In the genomic region with DNA sequence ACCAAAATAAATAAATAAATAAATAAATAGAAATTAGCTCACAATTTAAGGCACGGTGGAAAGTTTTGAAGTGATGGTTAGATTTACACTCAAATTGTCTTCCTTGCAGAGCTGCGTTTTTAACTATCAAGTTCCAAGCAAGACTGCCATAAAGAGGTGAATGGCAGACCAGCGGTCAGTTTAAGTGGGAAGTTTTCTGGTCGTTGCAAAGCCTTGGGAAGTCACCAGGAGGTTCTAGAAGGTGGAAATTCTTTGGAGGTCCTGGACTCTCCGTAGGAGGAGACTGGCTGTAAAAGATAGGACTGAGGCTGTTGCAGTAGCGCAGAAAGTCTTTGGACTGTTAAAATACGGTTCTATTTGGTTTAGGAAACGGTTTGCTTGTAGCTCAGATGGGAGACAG, we compare ENCODE assay signal across 8 mouse cellular contexts. TPM values are rescaled to one million over a fixed set of nuclear protein-coding genes. Genes with fewer than 3 reads are reported as not detected.
DNase-seq lines count a peak whose midpoint lies in the region; ATAC-seq and TF ChIP-seq lines count a peak whose summit lies in the region.

No protein-coding gene starts in this region.

- ATAC-seq in heart, embryonic 12.5 days (ENCODE audit: insufficient number of reproducible peaks, low FRiP score), result peak; percentile 23
- ATAC-seq in granulocyte monocyte progenitor cell, adult 5-6 weeks (replicated peaks; ENCODE audit: poor library complexity, severe bottlenecking), result peak; percentile 8
- ATAC-seq in megakaryocyte, adult 5-6 weeks (ENCODE audit: poor library complexity, severe bottlenecking), result peak; percentile 23; the same call in 1 of the 2 replicates

- peak overlapping the region; percentile 89 for H3K9ac ChIP-seq in heart, embryonic 12.5 days
- peak overlapping the region; percentile 82 for H3K9ac ChIP-seq in ES-E14 (ENCODE audit: insufficient read depth, low read depth, low read length, poor library complexity, severe bottlenecking)

- H3K9me3 ChIP-seq in heart, embryonic 12.5 days (replicated peaks), result peaks cover 7% of the 10 kb centered on the region; the same call in 1 of the 2 replicates
- H3K9me3 ChIP-seq in ES-E14 (ENCODE audit: control insufficient read depth, insufficient read depth, low read depth, low read length), result no peaks in the 10 kb centered on the region

- in situ Hi-C loops in ES-E14 (cut with MboI; ENCODE audit: low sequenced_read_pairs in 2 of 2, unreplicated experiment in 2 of 2), result no loop called here

- 7% methylated on average over 8 of the region's 8 CpGs for WGBS in heart, embryonic 12.5 days

- H3K4me1 ChIP-seq in heart, embryonic 12.5 days (replicated peaks), result peaks cover 15% of the 10 kb centered on the region
- H3K4me1 ChIP-seq in ES-E14 (ENCODE audit: control insufficient read depth in 2 of 2, insufficient read depth in 2 of 2, low read length in 2 of 2, poor library complexity in 1 of 2), result peaks cover 2 to 7% of the 10 kb centered on the region in 2 experiments; a peak in 2 of 4 replicates

- H3K36me3 ChIP-seq in heart, embryonic 12.5 days, result peaks cover 37% of the 10 kb centered on the region
- no peaks in the 10 kb centered on the region; the same call in 1 of the 2 replicates for H3K36me3 ChIP-seq in ES-E14 (ENCODE audit: control insufficient read depth, insufficient read depth, low read length, poor library complexity, severe bottlenecking)

- DNase-seq in heart, adult 8-10 months (ENCODE audit: low spot score), result no peak
- DNase-seq in ES-E14 (ENCODE audit: low read depth, low spot score), result no peak
- DNase-seq in thymus, postnatal 14 days, result no peak
- no peak for DNase-seq in yolk sac, embryonic 10.5 days (ENCODE audit: low spot score)
- DNase-seq in layer of hippocampus, postnatal 10 days (ENCODE audit: low spot score in 2 of 2), result no peak

- H3K27me3 ChIP-seq in heart, embryonic 12.5 days (replicated peaks), result no peaks in the 10 kb centered on the region

- peak overlapping the region; percentile 94 for H3K27ac ChIP-seq in heart, embryonic 12.5 days (ENCODE audit: poor library complexity, severe bottlenecking)
- no peak overlapping the region; the same call in 1 of the 2 replicates for H3K27ac ChIP-seq in ES-E14 (ENCODE audit: insufficient read depth, low read depth, low read length, poor library complexity, severe bottlenecking)

- peak overlapping the region; percentile 78 for H3K4me3 ChIP-seq in heart, embryonic 12.5 days
- peak overlapping the region; percentile 66 to 76 for H3K4me3 ChIP-seq in ES-E14 (ENCODE audit: insufficient read depth in 1 of 2, low read depth in 1 of 2, low read length in 2 of 2, poor library complexity in 1 of 2, severe bottlenecking in 1 of 2)

- H3K4me2 ChIP-seq in heart, embryonic 12.5 days, result peak overlapping the region; percentile 86

TF ChIP-seq in ES-E14, 5 proteins besides CTCF, POLR2A, EP300 and RAD21:
- no peak for TF ChIP-seq HCFC1 (IDR thresholded peaks at IDR 0.05; ENCODE audit: borderline replicate concordance, insufficient read depth, low read length)
TF ChIP-seq in ES-E14: peak in this region for 0.

RNA-seq across cellular contexts. Expression of gene Mcoln1, which starts 0.5 kb away (rescaled TPM):
- 52.7 and 53.5 TPM in 2 replicates for polyA plus RNA-seq in heart, embryonic 12.5 days (2016; fragmentation: Nextera tagmentation; extraction: Ambion mirVana)
- 10 to 100 TPM; 20.6 to 24.2 (median 23.3) TPM for total RNA-seq in heart, adult 8-10 months (2022)
- 48.6 and 79.9 TPM in 2 replicates for total RNA-seq in ES-E14 (2012; rRNA removed)
- 26.7 and 55.5 TPM in 2 replicates for total RNA-seq in granulocyte monocyte progenitor cell, adult 5-6 weeks (2014; fragmentation: Nextera tagmentation)
- total RNA-seq in granulocyte monocyte progenitor cell, adult 5-6 weeks (2017), result 21.8 and 41.5 TPM in 2 replicates
- total RNA-seq in megakaryocyte, adult 5-6 weeks (2015), result 20.1 and 22.7 TPM in 2 replicates
- 32.9 and 42.3 TPM in 2 replicates for total RNA-seq in megakaryocyte, adult 5-6 weeks (2017)
- total RNA-seq in layer of hippocampus, postnatal 10 days (2021), result 10 to 100 TPM; 66.2 to 79.4 TPM

RNA-seq across cellular contexts. Expression of gene Zfp358, which starts 6.8 kb away (rescaled TPM):
- polyA plus RNA-seq in heart, embryonic 12.5 days (2016; fragmentation: Nextera tagmentation; extraction: Ambion mirVana), result 34.2 and 36.2 TPM in 2 replicates
- 10 to 100 TPM; 24.2 to 30.9 (median 29.6) TPM for total RNA-seq in heart, adult 8-10 months (2022)
- 5.1 and 7.1 TPM in 2 replicates for total RNA-seq in ES-E14 (2012; rRNA removed)
- total RNA-seq in granulocyte monocyte progenitor cell, adult 5-6 weeks (2014; fragmentation: Nextera tagmentation), result 11.8 and 17.0 TPM in 2 replicates
- 3.3 and 5.0 TPM in 2 replicates for total RNA-seq in granulocyte monocyte progenitor cell, adult 5-6 weeks (2017)
- total RNA-seq in megakaryocyte, adult 5-6 weeks (2015), result 6.7 and 7.9 TPM in 2 replicates
- 2.4 and 3.3 TPM in 2 replicates for total RNA-seq in megakaryocyte, adult 5-6 weeks (2017)
- 10 to 100 TPM; 27.7 to 29.0 TPM for total RNA-seq in layer of hippocampus, postnatal 10 days (2021)

RNA-seq across cellular contexts. Expression of gene Pnpla6, which starts 15.4 kb away (rescaled TPM):
- 21.7 and 23.4 TPM in 2 replicates for polyA plus RNA-seq in heart, embryonic 12.5 days (2016; fragmentation: Nextera tagmentation; extraction: Ambion mirVana)
- 1 to 10 TPM; 8.8 to 9.8 (median 9.6) TPM for total RNA-seq in heart, adult 8-10 months (2022)
- total RNA-seq in ES-E14 (2012; rRNA removed), result 125 and 201 TPM in 2 replicates
- total RNA-seq in granulocyte monocyte progenitor cell, adult 5-6 weeks (2014; fragmentation: Nextera tagmentation), result 39.0 and 39.4 TPM in 2 replicates
- total RNA-seq in granulocyte monocyte progenitor cell, adult 5-6 weeks (2017), result 11.8 and 16.8 TPM in 2 replicates
- 9.5 and 13.9 TPM in 2 replicates for total RNA-seq in megakaryocyte, adult 5-6 weeks (2015)
- 9.2 and 15.6 TPM in 2 replicates for total RNA-seq in megakaryocyte, adult 5-6 weeks (2017)
- 10 to 100 TPM; 67.7 to 76.2 TPM for total RNA-seq in layer of hippocampus, postnatal 10 days (2021)

RNA-seq across cellular contexts. Expression of gene Tex45, which starts 29.1 kb away (rescaled TPM):
- polyA plus RNA-seq in heart, embryonic 12.5 days (2016; fragmentation: Nextera tagmentation; extraction: Ambion mirVana), result not detected in 2 replicates
- total RNA-seq in heart, adult 8-10 months (2022), result under 1 TPM in 1 of 4 experiments, not detected in 3; 0.16 TPM
- total RNA-seq in ES-E14 (2012; rRNA removed), result 0.16 TPM in 1 of 2 replicates, not detected in the other
- not detected in 2 replicates for total RNA-seq in granulocyte monocyte progenitor cell, adult 5-6 weeks (2014; fragmentation: Nextera tagmentation)
- not detected in 2 replicates for total RNA-seq in granulocyte monocyte progenitor cell, adult 5-6 weeks (2017)
- not detected in 2 replicates for total RNA-seq in megakaryocyte, adult 5-6 weeks (2015)
- total RNA-seq in megakaryocyte, adult 5-6 weeks (2017), result not detected in 2 replicates
- total RNA-seq in layer of hippocampus, postnatal 10 days (2021), result under 1 TPM; 0.20 to 0.32 TPM

RNA-seq across cellular contexts. Expression of gene Pex11g, which starts 32.3 kb away (rescaled TPM):
- polyA plus RNA-seq in heart, embryonic 12.5 days (2016; fragmentation: Nextera tagmentation; extraction: Ambion mirVana), result 4.9 and 5.1 TPM in 2 replicates
- 1 to 10 TPM; 2.6 to 4.7 (median 4.1) TPM for total RNA-seq in heart, adult 8-10 months (2022)
- 3.2 and 5.5 TPM in 2 replicates for total RNA-seq in ES-E14 (2012; rRNA removed)
- 2.3 and 2.8 TPM in 2 replicates for total RNA-seq in granulocyte monocyte progenitor cell, adult 5-6 weeks (2014; fragmentation: Nextera tagmentation)
- total RNA-seq in granulocyte monocyte progenitor cell, adult 5-6 weeks (2017), result 1.6 and 3.4 TPM in 2 replicates
- total RNA-seq in megakaryocyte, adult 5-6 weeks (2015), result 0.20 and 0.32 TPM in 2 replicates
- 0.99 TPM in 1 of 2 replicates, not detected in the other for total RNA-seq in megakaryocyte, adult 5-6 weeks (2017)
- total RNA-seq in layer of hippocampus, postnatal 10 days (2021), result 1 to 10 TPM in 1 of 2 experiments, under 1 TPM in 1; 0.87 to 1.7 TPM
